Mouse (Mus musculus): ENCODE measurements at regions not wholly inside any gene's neighbourhood (a gene's known extent, or its start where the extent isn't known, plus 50 kb on each side); places are given as distances from the start of the nearest gene placed in this dataset.

- WGBS (ENCODE audit: insufficient replicate concordance): 62% methylated on average over 9 of the region's 9 CpGs
- Histone ChIP-seq H3K36me3 (replicated peaks) (no peaks in the 10 kb centered on the region), H3K9me3 (replicated peaks) (no peaks in the 10 kb centered on the region), H3K27ac (replicated peaks) (no peak overlapping the region), H3K4me3 (replicated peaks) (no peak overlapping the region), H3K4me1 (replicated peaks) (no peaks in the 10 kb centered on the region), H3K4me2 (no peak overlapping the region), H3K27me3 (no peaks in the 10 kb centered on the region), H3K9ac (no peak overlapping the region)
- no peak for ATAC-seq (ENCODE audit: insufficient read depth)
Observed at GRCm38 (mm10) chr10:60995908-60996640, 93.1 kb upstream of the Pcbd1 start.

GRCm38 (mm10) chr10:60985109-60985576 lies 104.0 kb upstream of the Pcbd1 start:
- H3K9me3 ChIP-seq (replicated peaks): no peaks in the 10 kb centered on the region
- 18% methylated on average over 10 of the region's 10 CpGs for WGBS (ENCODE audit: insufficient replicate concordance)

GRCm38 (mm10) chr10:60981770-60982169 lies 107.4 kb upstream of the Pcbd1 start:
- Histone ChIP-seq H3K27me3 (no peaks in the 10 kb centered on the region), H3K36me3 (replicated peaks) (no peaks in the 10 kb centered on the region), H3K9me3 (replicated peaks) (no peaks in the 10 kb centered on the region), H3K4me1 (replicated peaks) (no peaks in the 10 kb centered on the region), H3K4me3 (replicated peaks) (no peak overlapping the region), H3K4me2 (no peak overlapping the region), H3K9ac (no peak overlapping the region), H3K27ac (replicated peaks) (no peak overlapping the region)
- WGBS (ENCODE audit: insufficient replicate concordance): 52% methylated on average over 6 of the region's 6 CpGs
- no peak for ATAC-seq (ENCODE audit: insufficient read depth)

More at GRCm38 (mm10) chr10:60985109-60985576, 104.0 kb upstream of the Pcbd1 start:
- Histone ChIP-seq H3K4me3 (replicated peaks) (no peak overlapping the region), H3K36me3 (replicated peaks) (no peaks in the 10 kb centered on the region), H3K27me3 (no peaks in the 10 kb centered on the region), H3K4me1 (replicated peaks) (no peaks in the 10 kb centered on the region), H3K9ac (no peak overlapping the region), H3K27ac (replicated peaks) (no peak overlapping the region), H3K4me2 (no peak overlapping the region)
- ATAC-seq (ENCODE audit: insufficient read depth): no peak

GRCm38 (mm10) chr10:60973615-60974014 lies 115.5 kb upstream of the Pcbd1 start:
- no peak for ATAC-seq (ENCODE audit: insufficient read depth)
- H3K36me3 ChIP-seq (replicated peaks): no peaks in the 10 kb centered on the region
- H3K9ac ChIP-seq: no peak overlapping the region
- no peak overlapping the region for H3K27ac ChIP-seq (replicated peaks)
- WGBS (ENCODE audit: insufficient replicate concordance): 34% methylated on average over 2 of the region's 2 CpGs
- H3K4me3 ChIP-seq (replicated peaks): no peak overlapping the region
- no peak overlapping the region for H3K4me2 ChIP-seq
- no peaks in the 10 kb centered on the region for H3K27me3 ChIP-seq
- no peaks in the 10 kb centered on the region for H3K9me3 ChIP-seq (replicated peaks)
- H3K4me1 ChIP-seq (replicated peaks): no peaks in the 10 kb centered on the region

- 75% methylated on average over 10 of the region's 10 CpGs for WGBS (ENCODE audit: insufficient replicate concordance)
- no peak overlapping the region for H3K27ac ChIP-seq (replicated peaks)
- ATAC-seq (ENCODE audit: insufficient read depth): no peak
- H3K27me3 ChIP-seq: no peaks in the 10 kb centered on the region
- H3K4me2 ChIP-seq: no peak overlapping the region
- H3K4me1 ChIP-seq (replicated peaks): no peaks in the 10 kb centered on the region
- no peak overlapping the region for H3K4me3 ChIP-seq (replicated peaks)
- no peak overlapping the region for H3K9ac ChIP-seq
- no peaks in the 10 kb centered on the region for H3K9me3 ChIP-seq (replicated peaks)
- no peaks in the 10 kb centered on the region for H3K36me3 ChIP-seq (replicated peaks)
Observed at GRCm38 (mm10) chr10:60964843-60965242, 124.3 kb upstream of the Pcbd1 start.

GRCm38 (mm10) chr10:60957820-60958233 lies 126.4 kb upstream of the Unc5b start:
- 28% methylated on average over 17 of the region's 17 CpGs for WGBS (ENCODE audit: insufficient replicate concordance)
- no peaks in the 10 kb centered on the region for H3K36me3 ChIP-seq (replicated peaks)
- ATAC-seq (ENCODE audit: insufficient read depth): no peak
- no peaks in the 10 kb centered on the region; the same call in 1 of the 2 replicates for H3K27me3 ChIP-seq
- H3K4me1 ChIP-seq (replicated peaks): no peaks in the 10 kb centered on the region
- no peak overlapping the region for H3K9ac ChIP-seq
- no peaks in the 10 kb centered on the region for H3K9me3 ChIP-seq (replicated peaks)
- no peak overlapping the region for H3K4me2 ChIP-seq
- no peak overlapping the region for H3K4me3 ChIP-seq (replicated peaks)
- no peak overlapping the region for H3K27ac ChIP-seq (replicated peaks)

GRCm38 (mm10) chr10:60955467-60955866 lies 124.1 kb upstream of the Unc5b start:
- Histone ChIP-seq H3K4me2 (no peak overlapping the region), H3K4me3 (replicated peaks) (no peak overlapping the region), H3K9ac (no peak overlapping the region), H3K36me3 (replicated peaks) (no peaks in the 10 kb centered on the region), H3K9me3 (replicated peaks) (no peaks in the 10 kb centered on the region), H3K4me1 (replicated peaks) (no peaks in the 10 kb centered on the region), H3K27ac (replicated peaks) (no peak overlapping the region), H3K27me3 (no peaks in the 10 kb centered on the region; the same call in 1 of the 2 replicates)
- 50% methylated on average over 9 of the region's 9 CpGs for WGBS (ENCODE audit: insufficient replicate concordance)
- no peak for ATAC-seq (ENCODE audit: insufficient read depth)

GRCm38 (mm10) chr10:60952495-60952894 lies 121.1 kb upstream of the Unc5b start:
- H3K4me3 ChIP-seq (replicated peaks): no peak overlapping the region
- H3K9me3 ChIP-seq (replicated peaks): no peaks in the 10 kb centered on the region
- WGBS (ENCODE audit: insufficient replicate concordance): 21% methylated on average over 7 of the region's 7 CpGs
- no peak overlapping the region for H3K4me2 ChIP-seq
- H3K27ac ChIP-seq (replicated peaks): no peak overlapping the region
- H3K4me1 ChIP-seq (replicated peaks): no peaks in the 10 kb centered on the region
- no peaks in the 10 kb centered on the region for H3K27me3 ChIP-seq
- H3K36me3 ChIP-seq (replicated peaks): no peaks in the 10 kb centered on the region
- no peak for ATAC-seq (ENCODE audit: insufficient read depth)
- H3K9ac ChIP-seq: no peak overlapping the region

- H3K36me3 ChIP-seq (replicated peaks): no peaks in the 10 kb centered on the region
- no peak overlapping the region for H3K27ac ChIP-seq (replicated peaks)
- H3K4me3 ChIP-seq (replicated peaks): no peak overlapping the region
- 44% methylated on average over 7 of the region's 7 CpGs for WGBS (ENCODE audit: insufficient replicate concordance)
- no peak for ATAC-seq (ENCODE audit: insufficient read depth)
- no peaks in the 10 kb centered on the region for H3K9me3 ChIP-seq (replicated peaks)
- no peaks in the 10 kb centered on the region for H3K27me3 ChIP-seq
- no peak overlapping the region for H3K4me2 ChIP-seq
- H3K9ac ChIP-seq: no peak overlapping the region
- H3K4me1 ChIP-seq (replicated peaks): no peaks in the 10 kb centered on the region
Observed at GRCm38 (mm10) chr10:60948983-60949677, 117.7 kb upstream of the Unc5b start.

GRCm38 (mm10) chr10:60943074-60943473 lies 111.7 kb upstream of the Unc5b start:
- H3K36me3 ChIP-seq (replicated peaks): no peaks in the 10 kb centered on the region
- H3K27me3 ChIP-seq: no peaks in the 10 kb centered on the region
- H3K4me1 ChIP-seq (replicated peaks): no peaks in the 10 kb centered on the region
- ATAC-seq (ENCODE audit: insufficient read depth): no peak
- H3K27ac ChIP-seq (replicated peaks): no peak overlapping the region
- H3K4me2 ChIP-seq: no peak overlapping the region
- H3K9me3 ChIP-seq (replicated peaks): no peaks in the 10 kb centered on the region
- H3K9ac ChIP-seq: no peak overlapping the region
- WGBS (ENCODE audit: insufficient replicate concordance): 44% methylated on average over 6 of the region's 6 CpGs
- no peak overlapping the region for H3K4me3 ChIP-seq (replicated peaks)

GRCm38 (mm10) chr10:60938749-60939148 lies 107.4 kb upstream of the Unc5b start:
- no peaks in the 10 kb centered on the region for H3K27me3 ChIP-seq
- no peak overlapping the region for H3K4me2 ChIP-seq
- no peak overlapping the region for H3K27ac ChIP-seq (replicated peaks)
- no peaks in the 10 kb centered on the region for H3K4me1 ChIP-seq (replicated peaks)
- no peaks in the 10 kb centered on the region for H3K9me3 ChIP-seq (replicated peaks)
- no peak for ATAC-seq (ENCODE audit: insufficient read depth)
- H3K9ac ChIP-seq: no peak overlapping the region
- H3K36me3 ChIP-seq (replicated peaks): no peaks in the 10 kb centered on the region
- 60% methylated on average over 10 of the region's 10 CpGs for WGBS (ENCODE audit: insufficient replicate concordance)
- H3K4me3 ChIP-seq (replicated peaks): no peak overlapping the region
